Mouse (Mus musculus) retina, postnatal 7 days (tissue): ENCODE measurements at regions not wholly inside any gene's neighbourhood (a gene's known extent, or its start where the extent isn't known, plus 50 kb on each side); places are given as distances from the start of the nearest gene placed in this dataset.

ENCODE experiments used
- DNase-seq: peaks from one replicate; pipeline ENCODE4 v3.0.0-alpha.2; 2012; ENCODE audit warnings: low read depth, low spot score

DNA sequence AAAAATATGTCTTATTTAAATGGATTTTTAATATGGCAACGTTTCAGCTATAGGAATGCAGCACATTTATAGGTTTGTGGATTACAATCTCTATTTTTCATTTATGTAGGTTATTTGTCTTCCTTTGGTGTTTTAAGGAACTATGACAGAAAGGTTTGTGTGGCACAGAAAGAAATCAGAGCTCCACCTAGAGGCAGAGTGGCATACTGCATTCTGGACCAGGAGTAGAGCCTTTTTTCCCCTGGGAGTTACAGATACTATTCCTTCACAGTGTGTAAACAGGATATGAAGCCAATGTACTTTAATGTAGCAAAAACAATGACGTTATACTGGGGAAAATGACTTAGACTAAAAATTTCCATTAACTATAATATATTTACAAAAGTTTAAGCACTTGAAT, 94.9 kb upstream of the St8sia4 start:
- peak; percentile 41 for DNase-seq

DNA sequence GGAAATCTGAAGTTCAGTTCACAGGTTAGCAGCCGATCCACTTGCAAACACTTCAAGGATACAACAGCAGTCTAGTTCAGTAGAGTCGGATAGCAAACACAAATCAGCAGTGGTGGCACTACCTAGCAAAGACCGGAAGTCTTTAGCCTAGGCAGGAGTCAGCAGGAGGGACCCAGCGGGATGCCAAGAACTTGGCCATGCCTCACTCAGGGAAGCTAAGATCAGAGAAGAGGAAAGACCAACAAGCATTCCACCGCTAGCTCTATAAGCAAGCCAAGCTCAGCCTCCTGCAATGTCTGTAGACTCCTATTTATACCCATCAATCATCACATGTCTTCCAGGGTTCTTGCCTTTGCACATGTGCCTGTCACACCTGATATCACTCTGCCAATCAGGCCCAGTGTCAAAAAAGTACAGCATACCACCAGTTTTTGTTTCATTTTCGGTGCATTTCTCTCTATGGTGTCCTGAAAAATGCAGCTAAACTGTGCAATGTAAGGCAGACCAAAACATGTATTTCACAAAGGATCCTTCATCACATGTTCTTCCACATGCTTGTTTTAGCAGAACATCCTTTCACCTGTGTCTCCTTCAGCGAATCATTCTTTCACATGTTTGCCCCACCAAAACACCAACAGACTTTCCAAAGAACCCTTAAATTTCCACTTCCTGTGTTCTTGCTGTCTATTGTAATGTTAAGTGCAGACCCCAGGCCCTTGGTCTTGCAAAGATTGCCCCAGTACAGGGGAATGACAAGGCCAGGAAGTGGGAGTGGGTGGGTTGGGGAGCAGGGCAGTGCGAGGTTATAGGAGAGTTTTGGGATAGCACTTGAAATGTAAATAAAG, 86.9 kb upstream of the St8sia4 start:
- DNase-seq = no peak

DNA sequence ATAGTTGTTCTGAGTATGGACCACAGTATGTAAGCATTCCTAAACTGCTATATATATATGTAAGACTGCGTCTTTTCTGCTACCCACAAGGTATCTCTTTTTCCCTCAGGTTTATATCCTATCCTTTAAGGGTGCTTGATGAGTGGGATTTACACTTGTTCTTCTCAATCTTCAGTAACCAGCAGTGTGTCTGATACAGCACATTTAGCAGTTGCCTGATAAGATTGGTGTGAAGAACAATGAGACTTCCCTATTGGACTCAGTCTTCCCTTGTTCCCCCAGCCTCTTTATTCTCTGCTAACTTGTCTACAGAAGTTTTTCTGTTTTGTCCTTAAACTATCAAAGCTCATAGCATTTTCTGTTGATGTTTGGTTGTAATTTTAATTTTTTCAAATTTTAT, 86.1 kb upstream of the St8sia4 start:
- DNase-seq = no peak

DNA sequence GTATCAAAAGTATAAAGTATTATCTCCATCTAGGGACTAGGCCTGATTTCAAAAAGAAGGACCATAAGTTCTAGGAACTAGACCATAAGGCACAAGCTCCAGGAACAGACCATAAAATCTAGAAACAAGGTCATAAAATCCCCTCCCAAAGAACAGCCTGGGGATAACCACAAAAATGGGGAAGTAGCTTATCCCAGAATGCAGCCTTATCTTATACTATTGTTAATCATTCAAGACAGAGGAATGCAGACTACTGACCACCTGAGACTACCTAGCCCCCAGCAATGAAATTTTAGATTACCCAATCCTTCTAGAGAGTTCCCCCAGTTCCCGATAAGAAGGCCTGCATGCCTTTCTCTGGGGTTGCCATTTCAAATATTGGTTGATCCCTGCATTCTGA, 81.6 kb upstream of the St8sia4 start:
- DNase-seq = no peak

DNA sequence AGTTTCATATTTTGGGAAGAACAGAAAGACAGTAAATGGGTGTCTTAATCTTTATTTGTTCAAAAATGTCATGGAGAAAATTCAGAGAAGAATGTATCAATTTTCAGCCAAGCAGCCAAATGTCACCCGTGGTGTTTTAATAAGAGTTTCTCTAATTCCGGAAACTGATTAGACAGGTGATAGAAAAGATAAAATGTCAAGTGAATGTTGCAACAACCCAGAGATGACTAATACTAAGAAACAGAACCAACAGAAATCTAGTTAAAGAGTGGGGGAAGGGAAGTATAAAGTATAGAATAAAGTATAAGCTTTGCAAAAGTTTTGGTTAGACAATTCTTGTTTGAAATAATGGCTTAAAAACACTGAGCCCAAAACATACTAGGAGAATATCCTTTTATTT, 79.9 kb upstream of the St8sia4 start:
- no peak for DNase-seq

DNA sequence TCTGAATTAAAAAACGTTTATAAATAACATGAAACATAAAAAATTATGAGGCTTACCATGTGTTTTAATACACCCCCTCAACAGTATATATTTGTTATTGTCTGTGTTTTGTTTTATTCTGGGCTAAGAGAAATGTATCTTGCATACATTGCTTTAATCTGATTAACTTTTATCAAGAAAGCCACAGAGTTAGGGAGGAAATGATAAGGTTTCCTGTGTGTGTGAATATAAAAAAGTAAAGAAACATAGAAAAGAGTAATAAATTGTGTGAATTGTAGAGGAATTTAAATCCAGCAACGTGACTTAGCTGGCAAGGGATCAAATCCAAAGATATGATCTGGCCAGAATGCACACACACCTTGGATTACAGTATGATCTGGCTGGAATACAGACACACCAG, 77.1 kb upstream of the St8sia4 start:
- DNase-seq = no peak

DNA sequence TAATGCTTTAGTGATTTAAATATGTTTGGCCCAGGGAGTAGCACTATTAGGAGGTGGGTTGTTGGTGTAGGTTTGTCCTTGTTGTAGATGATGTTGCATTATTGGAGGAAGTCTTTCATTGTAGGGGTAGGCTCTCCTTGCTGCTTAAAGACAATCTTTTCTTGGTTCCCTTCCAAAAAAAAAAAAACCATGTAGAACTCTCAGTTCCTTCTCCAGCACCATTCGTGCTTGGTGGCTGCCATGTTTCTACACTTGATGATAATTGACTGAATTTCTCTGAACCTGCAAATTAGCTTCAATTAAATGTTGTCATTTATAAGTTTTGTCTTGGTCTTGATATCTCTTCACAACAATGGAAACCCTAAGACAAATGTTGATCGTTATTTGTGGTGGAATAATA, 76.0 kb upstream of the St8sia4 start:
- DNase-seq = no peak

DNA sequence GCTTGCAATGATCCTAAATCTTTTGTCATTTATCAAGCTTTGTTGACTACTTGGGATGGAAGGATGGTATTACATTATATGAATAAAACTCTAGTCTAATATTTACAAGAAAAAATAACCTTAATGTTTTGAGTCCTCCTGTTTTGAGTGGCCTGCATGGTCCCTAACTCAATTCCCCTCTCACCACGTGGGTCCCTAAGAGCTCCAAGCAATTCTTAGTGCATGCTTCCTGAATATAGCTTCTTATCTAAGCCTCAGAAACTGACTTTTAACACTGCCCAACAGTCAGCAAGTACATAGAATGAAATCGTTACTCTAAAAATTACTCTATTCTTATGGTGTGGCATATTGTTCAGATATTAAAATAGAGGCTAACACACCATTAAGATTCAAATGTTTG, 52.1 kb upstream of the St8sia4 start:
- DNase-seq = no peak

DNA sequence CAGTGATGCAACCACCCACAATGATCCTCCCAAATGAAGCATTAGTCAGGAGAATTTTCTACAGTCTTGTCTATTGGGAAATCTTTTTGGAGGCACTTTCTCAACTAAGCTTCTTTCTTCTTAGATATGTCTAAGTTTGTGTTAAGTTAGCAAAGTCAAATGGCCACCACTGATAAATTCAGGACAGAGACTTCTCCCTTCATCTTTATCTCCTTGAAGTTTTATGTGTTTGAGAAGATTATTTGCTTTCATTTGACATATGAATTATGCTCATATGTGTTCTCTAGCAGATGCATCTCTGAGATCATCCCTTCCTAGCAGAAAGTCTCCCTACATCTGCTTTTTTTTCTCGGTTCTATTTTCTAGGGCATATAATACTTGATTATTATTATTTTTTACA, 51.4 kb upstream of the St8sia4 start:
- DNase-seq = no peak
